Comparison of ENCODE assay signal across 27 mouse cellular contexts in the genomic region with DNA sequence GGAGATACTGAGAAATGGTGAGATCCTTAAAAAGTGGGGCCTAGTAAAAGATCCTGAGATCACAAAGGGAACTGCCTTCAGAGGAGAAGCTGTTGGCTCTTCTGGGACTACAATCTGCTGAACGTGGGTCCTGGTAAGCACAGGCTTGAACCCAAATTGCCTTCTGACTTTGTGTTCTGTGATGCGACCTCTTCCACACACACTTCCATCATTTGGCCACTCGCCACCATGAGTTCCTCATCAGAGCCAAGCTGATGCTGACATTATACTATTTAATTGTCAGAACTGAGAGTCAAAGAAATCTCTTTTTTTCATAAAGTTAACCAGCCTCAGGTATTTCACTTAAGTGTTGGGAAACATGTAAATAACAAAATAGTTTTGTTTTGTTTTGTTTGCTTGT.
"Had no signal": no experiment of that assay in that cellular context is flagged by ENCODE, and none has a peak within 500 bp of the region (broad histone marks: within the 10 kb centered on the region; RNA-seq: fewer than 3 reads in every experiment).

No protein-coding gene starts in this region.

- H3K27ac ChIP-seq: left cerebral cortex, adult 2 months; limb, embryonic 10.5 days; limb, embryonic 12.5 days; limb, embryonic 13.5 days; limb, embryonic 15.5 days; liver, embryonic 12.5 days; liver, embryonic 13.5 days; liver, embryonic 14.5 days; liver, embryonic 15.5 days; lung, embryonic 15.5 days; macrophage; midbrain, embryonic 10.5 days; midbrain, embryonic 12.5 days; midbrain, embryonic 13.5 days; midbrain, embryonic 15.5 days; neural tube, embryonic 12.5 days; neural tube, embryonic 13.5 days had no signal

- H3K36me3 ChIP-seq: limb, embryonic 10.5 days; limb, embryonic 12.5 days; limb, embryonic 13.5 days; limb, embryonic 15.5 days; liver, embryonic 12.5 days; liver, embryonic 13.5 days; liver, embryonic 15.5 days; lung, embryonic 15.5 days; midbrain, embryonic 10.5 days; midbrain, embryonic 12.5 days; midbrain, embryonic 13.5 days; midbrain, embryonic 15.5 days; neural tube, embryonic 12.5 days; neural tube, embryonic 13.5 days had no signal

- H3K4me2 ChIP-seq: limb, embryonic 12.5 days; limb, embryonic 13.5 days; limb, embryonic 15.5 days; liver, embryonic 11.5 days; liver, embryonic 12.5 days; liver, embryonic 13.5 days; liver, embryonic 15.5 days; lung, embryonic 15.5 days; midbrain, embryonic 11.5 days; midbrain, embryonic 12.5 days; midbrain, embryonic 13.5 days; midbrain, embryonic 15.5 days; neural tube, embryonic 12.5 days; neural tube, embryonic 13.5 days had no signal

- ATAC-seq: liver, embryonic 12.5 days; liver, postnatal 0 days; midbrain, embryonic 13.5 days; midbrain, embryonic 15.5 days; midbrain, embryonic 16.5 days had no signal

- H3K27me3 ChIP-seq: limb, embryonic 12.5 days; limb, embryonic 13.5 days; limb, embryonic 15.5 days; liver, embryonic 12.5 days; liver, embryonic 13.5 days; liver, embryonic 15.5 days; lung, embryonic 15.5 days; megakaryocyte, embryonic 14.5 days; midbrain, embryonic 12.5 days; midbrain, embryonic 13.5 days; midbrain, embryonic 15.5 days; neural tube, embryonic 12.5 days; neural tube, embryonic 13.5 days had no signal

- H3K9me3 ChIP-seq: limb, embryonic 10.5 days; limb, embryonic 12.5 days; limb, embryonic 13.5 days; limb, embryonic 15.5 days; liver, embryonic 12.5 days; liver, embryonic 13.5 days; liver, embryonic 15.5 days; lung, embryonic 15.5 days; midbrain, embryonic 10.5 days; midbrain, embryonic 12.5 days; midbrain, embryonic 13.5 days; midbrain, embryonic 15.5 days; neural tube, embryonic 12.5 days; neural tube, embryonic 13.5 days had no signal

- H3K4me1 ChIP-seq: limb, embryonic 10.5 days; limb, embryonic 12.5 days; limb, embryonic 15.5 days; liver, embryonic 12.5 days; liver, embryonic 13.5 days; liver, embryonic 15.5 days; lung, embryonic 15.5 days; megakaryocyte, embryonic 14.5 days; midbrain, embryonic 10.5 days; midbrain, embryonic 12.5 days; midbrain, embryonic 13.5 days; midbrain, embryonic 15.5 days; neural tube, embryonic 12.5 days; neural tube, embryonic 13.5 days had no signal

- H3K9ac ChIP-seq: limb, embryonic 12.5 days; limb, embryonic 13.5 days; limb, embryonic 15.5 days; liver, embryonic 12.5 days; liver, embryonic 13.5 days; liver, embryonic 14.5 days; liver, embryonic 15.5 days; liver, postnatal 0 days; lung, embryonic 15.5 days; midbrain, embryonic 12.5 days; midbrain, embryonic 13.5 days; midbrain, embryonic 15.5 days; neural tube, embryonic 12.5 days; neural tube, embryonic 13.5 days had no signal

- H3K4me3 ChIP-seq: left cerebral cortex, adult 2 months; limb, embryonic 10.5 days; limb, embryonic 12.5 days; limb, embryonic 13.5 days; limb, embryonic 15.5 days; liver, embryonic 12.5 days; liver, embryonic 13.5 days; liver, embryonic 15.5 days; lung, embryonic 15.5 days; megakaryocyte, embryonic 14.5 days; midbrain, embryonic 10.5 days; midbrain, embryonic 12.5 days; midbrain, embryonic 13.5 days; midbrain, embryonic 15.5 days; myocyte; neural tube, embryonic 12.5 days; neural tube, embryonic 13.5 days had no signal

- DNase-seq: left cerebral cortex, postnatal 4 days; liver; liver, embryonic 13.5 days; liver, postnatal 0 days; lung, adult 2 months; midbrain, embryonic 14.5 days had no signal
